8 mouse cellular contexts compared by ENCODE assay signal in genomic region chrX:73966248-73967176, GRCm38 (mm10). TPM values are rescaled to one million over a fixed set of nuclear protein-coding genes. Genes with fewer than 3 reads are reported as not detected.
DNase-seq lines count a peak whose midpoint lies in the region; ATAC-seq lines count a peak whose summit lies in the region.

Gene Hcfc1, minus strand, starts transcription at chrX:73966357.

- H3K9me3 ChIP-seq in forebrain, embryonic 11.5 days (ENCODE audit: control insufficient read depth, low read length), result no peaks in the 10 kb centered on the region
- H3K9me3 ChIP-seq in heart, embryonic 16.5 days (replicated peaks; ENCODE audit: control insufficient read depth, low read length), result no peaks in the 10 kb centered on the region
- H3K9me3 ChIP-seq in liver, embryonic 15.5 days (replicated peaks), result no peaks in the 10 kb centered on the region
- no peaks in the 10 kb centered on the region for H3K9me3 ChIP-seq in neural tube, embryonic 12.5 days

- WGBS in forebrain, embryonic 11.5 days, result 20% methylated on average over 57 of the region's 58 CpGs
- WGBS in heart, embryonic 16.5 days, result 11% methylated on average over 57 of the region's 58 CpGs
- 14% methylated on average over 58 of the region's 58 CpGs for WGBS in liver, embryonic 15.5 days (ENCODE audit: insufficient replicate concordance)
- 17% methylated on average over 58 of the region's 58 CpGs for WGBS in neural tube, embryonic 12.5 days

- H3K4me1 ChIP-seq in forebrain, embryonic 11.5 days (replicated peaks; ENCODE audit: control insufficient read depth, insufficient read depth, low read length), result peaks cover 4% of the 10 kb centered on the region; the same call in 1 of the 2 replicates
- peaks cover 19% of the 10 kb centered on the region for H3K4me1 ChIP-seq in heart, embryonic 16.5 days (ENCODE audit: control insufficient read depth, insufficient read depth, low read length)
- peaks cover 49% of the 10 kb centered on the region for H3K4me1 ChIP-seq in liver, embryonic 15.5 days (replicated peaks)
- peaks cover 20% of the 10 kb centered on the region for H3K4me1 ChIP-seq in neural tube, embryonic 12.5 days

- H3K27me3 ChIP-seq in forebrain, embryonic 11.5 days (ENCODE audit: control insufficient read depth, insufficient read depth, low read length), result no peaks in the 10 kb centered on the region
- no peaks in the 10 kb centered on the region for H3K27me3 ChIP-seq in heart, embryonic 16.5 days (ENCODE audit: control insufficient read depth, insufficient read depth, low read length)
- no peaks in the 10 kb centered on the region for H3K27me3 ChIP-seq in liver, embryonic 15.5 days
- no peaks in the 10 kb centered on the region for H3K27me3 ChIP-seq in neural tube, embryonic 12.5 days (replicated peaks)

- peak; percentile 80 to 81 for DNase-seq in CD8-positive naive resting alpha-beta T cell, adult 2 months (ENCODE audit: low read depth in 2 of 2, low spot score in 2 of 2)
- DNase-seq in c-Kit-positive CD71-negative TER-119-negative erythroid progenitor cells, embryonic 14.5 days (ENCODE audit: low read depth), result peak; percentile 65
- peak; percentile 90 for DNase-seq in forebrain, embryonic 11.5 days (ENCODE audit: low spot score)
- DNase-seq in kidney, postnatal 36 days, result peak; percentile 92 to 93
- peak; percentile 80 for DNase-seq in telencephalon, adult 2 months (ENCODE audit: low read depth, low spot score)

- H3K4me2 ChIP-seq in forebrain, embryonic 11.5 days (ENCODE audit: low read depth, low read length, severe bottlenecking), result peak within 1 kb of the TSS; percentile 63
- peak within 1 kb of the TSS; percentile 63 for H3K4me2 ChIP-seq in heart, embryonic 16.5 days (ENCODE audit: low read depth, low read length)
- peak within 1 kb of the TSS; percentile 78 for H3K4me2 ChIP-seq in liver, embryonic 15.5 days
- peak within 1 kb of the TSS; percentile 77 for H3K4me2 ChIP-seq in neural tube, embryonic 12.5 days (replicated peaks)

- H3K36me3 ChIP-seq in forebrain, embryonic 11.5 days (ENCODE audit: control insufficient read depth, insufficient read depth, low read length), result no peaks in the 10 kb centered on the region
- no peaks in the 10 kb centered on the region for H3K36me3 ChIP-seq in heart, embryonic 16.5 days (ENCODE audit: control insufficient read depth, insufficient read depth)
- peaks cover 12% of the 10 kb centered on the region for H3K36me3 ChIP-seq in liver, embryonic 15.5 days (replicated peaks)
- peaks cover 4% of the 10 kb centered on the region; the same call in 1 of the 2 replicates for H3K36me3 ChIP-seq in neural tube, embryonic 12.5 days

- peak within 1 kb of the TSS; percentile 97 for H3K27ac ChIP-seq in forebrain, embryonic 11.5 days (ENCODE audit: low read depth, low read length)
- H3K27ac ChIP-seq in heart, embryonic 16.5 days (ENCODE audit: low read length), result peak within 1 kb of the TSS; percentile 99
- peak within 1 kb of the TSS; percentile 99 for H3K27ac ChIP-seq in liver, embryonic 15.5 days (replicated peaks)
- peak within 1 kb of the TSS; percentile 92 for H3K27ac ChIP-seq in neural tube, embryonic 12.5 days

- peak within 1 kb of the TSS; percentile 77 for H3K9ac ChIP-seq in forebrain, embryonic 11.5 days (ENCODE audit: low read length)
- H3K9ac ChIP-seq in heart, embryonic 16.5 days (ENCODE audit: low read length), result peak within 1 kb of the TSS; percentile 84
- peak within 1 kb of the TSS; percentile 72 for H3K9ac ChIP-seq in liver, embryonic 15.5 days
- peak within 1 kb of the TSS; percentile 70 for H3K9ac ChIP-seq in neural tube, embryonic 12.5 days

- ATAC-seq in forebrain, embryonic 11.5 days (replicated peaks; ENCODE audit: low FRiP score), result peak; percentile 75
- ATAC-seq in heart, embryonic 16.5 days (replicated peaks; ENCODE audit: extremely low read depth, insufficient read depth, low FRiP score), result peak; percentile 76
- ATAC-seq in liver, embryonic 15.5 days (ENCODE audit: insufficient read depth), result peak; percentile 40
- ATAC-seq in neural tube, embryonic 12.5 days (ENCODE audit: low FRiP score, low read depth), result peak; percentile 83

- peak within 1 kb of the TSS; percentile 71 for H3K4me3 ChIP-seq in forebrain, embryonic 11.5 days (ENCODE audit: low read depth, low read length)
- peak within 1 kb of the TSS; percentile 71 for H3K4me3 ChIP-seq in heart, embryonic 16.5 days (ENCODE audit: low read length)
- peak within 1 kb of the TSS; percentile 77 for H3K4me3 ChIP-seq in liver, embryonic 15.5 days (replicated peaks)
- H3K4me3 ChIP-seq in neural tube, embryonic 12.5 days, result peak within 1 kb of the TSS; percentile 73

RNA-seq across cellular contexts. Expression of gene Hcfc1, which starts in this region (rescaled TPM):
- polyA plus RNA-seq in forebrain, embryonic 11.5 days (2014; fragmentation: Nextera tagmentation; extraction: Ambion mirVana), result 90.6 and 92.2 TPM in 2 replicates
- polyA plus RNA-seq in heart, embryonic 16.5 days (2015; fragmentation: Nextera tagmentation; extraction: Ambion mirVana), result 27.8 and 28.1 TPM in 2 replicates
- 29.6 and 30.7 TPM in 2 replicates for polyA plus RNA-seq in liver, embryonic 15.5 days (2015; fragmentation: Nextera tagmentation; extraction: Ambion mirVana)
- 66.0 and 67.8 TPM in 2 replicates for polyA plus RNA-seq in neural tube, embryonic 12.5 days (2016; fragmentation: Nextera tagmentation; extraction: Ambion mirVana)

Comparison
In these comparisons a context has a peak if more than half of its experiments do, and no peak if none do; other contexts are left out.
1. Peak in every context shown above with its lines: DNase-seq, ATAC-seq, H3K4me3 ChIP-seq and H3K27ac ChIP-seq.